Mouse (Mus musculus) heart, postnatal 0 days (tissue): ENCODE measurements around the gene Zcchc4. TPM values are rescaled to one million over a fixed set of nuclear protein-coding genes. Genes with fewer than 3 reads are reported as not detected.

Source experiments
- ATAC-seq: fragments of 200-750 bp; cut with Nextera tagmentation; 2 replicates; pipeline ENCODE4 v1.8.0; 2017; ENCODE audit warnings: low read depth, moderate number of reproducible peaks, moderate library complexity; ENCODE audit not compliant: insufficient read depth
- DNase-seq: peaks from one replicate; pipeline ENCODE4 v3.0.0-alpha.2; 2016; ENCODE audit warnings: low spot score
- H3K27ac ChIP-seq: fragments of 300-500 bp; sonication (generic); 2 replicates; pipeline ENCODE4 v1.5.1; 2014; ENCODE audit warnings: low read depth, mild to moderate bottlenecking
- H3K27me3 ChIP-seq: fragments of 300-500 bp; sonication (generic); 2 replicates; pipeline ENCODE4 v1.6.1; 2014; ENCODE audit warnings: low read length, mixed read lengths; ENCODE audit not compliant: control insufficient read depth, insufficient read depth
- H3K36me3 ChIP-seq: fragments of 300-500 bp; sonication (generic); replicated peaks from 2 replicates; pipeline ENCODE4 v1.6.1; 2014; ENCODE audit warnings: low read length, mixed read lengths; ENCODE audit not compliant: control insufficient read depth, insufficient read depth
- H3K4me1 ChIP-seq: fragments of 300-500 bp; sonication (generic); 2 replicates; pipeline ENCODE4 v1.6.1; 2014; ENCODE audit warnings: antibody characterized with exemption; ENCODE audit not compliant: control insufficient read depth, insufficient read depth
- H3K4me2 ChIP-seq: fragments of 300-500 bp; sonication (generic); 2 replicates; pipeline ENCODE4 v1.6.1; 2014; ENCODE audit warnings: low read depth, mild to moderate bottlenecking, low read length, moderate library complexity
- H3K4me3 ChIP-seq: fragments of 300-500 bp; sonication (generic); 2 replicates; pipeline ENCODE4 v1.5.1; 2014; ENCODE audit warnings: low read depth, low read length
- H3K9ac ChIP-seq: fragments of 300-500 bp; sonication (generic); replicated peaks from 2 replicates; pipeline ENCODE4 v1.6.1; 2014; ENCODE audit warnings: low read depth, low read length, mixed read lengths
- H3K9me3 ChIP-seq: fragments of 300-500 bp; sonication (generic); replicated peaks from 2 replicates; pipeline ENCODE4 v1.6.1; 2016; ENCODE audit warnings: low read length; ENCODE audit not compliant: control insufficient read depth
- CTCF ChIP-seq: IDR thresholded peaks from 2 replicates; pipeline ENCODE4 v1.5.1; 2016; ENCODE audit warnings: antibody characterized with exemption, control low read depth, low read depth
- EP300 ChIP-seq: IDR thresholded peaks from 2 replicates; pipeline ENCODE4 v1.6.1; 2016; ENCODE audit warnings: antibody characterized with exemption, low read depth
- WGBS: fragments of 180-500 bp; shearing (Covaris S2); extraction: QIAGEN DNeasy Blood & Tissue Kit; methylation state at CpG from one replicate; pipeline ENCODE4 v1.1.7; 2014; 5-methylcytosine and 5-hydroxymethylcytosine counted together
- polyA plus RNA-seq: library from polyadenylated mRNA; unstranded; fragments of >200 nt; fragmentation: Nextera tagmentation; extraction: Ambion mirVana; gene quantifications from 2 replicates; pipeline ENCODE4 v1.2.1, GENCODE M21; 2015
- total RNA-seq: library from RNA; depleted of rRNA; stranded (reverse); fragments of >200 nt; gene quantifications from 2 replicates; pipeline ENCODE4 v1.2.3, GENCODE M21; 2014; ENCODE audit warnings: low replicate concordance

Zcchc4 gene
- total and polyA plus RNA-seq, 2 experiments from 2014 or later: 7.4 to 7.8 TPM

DNA sequence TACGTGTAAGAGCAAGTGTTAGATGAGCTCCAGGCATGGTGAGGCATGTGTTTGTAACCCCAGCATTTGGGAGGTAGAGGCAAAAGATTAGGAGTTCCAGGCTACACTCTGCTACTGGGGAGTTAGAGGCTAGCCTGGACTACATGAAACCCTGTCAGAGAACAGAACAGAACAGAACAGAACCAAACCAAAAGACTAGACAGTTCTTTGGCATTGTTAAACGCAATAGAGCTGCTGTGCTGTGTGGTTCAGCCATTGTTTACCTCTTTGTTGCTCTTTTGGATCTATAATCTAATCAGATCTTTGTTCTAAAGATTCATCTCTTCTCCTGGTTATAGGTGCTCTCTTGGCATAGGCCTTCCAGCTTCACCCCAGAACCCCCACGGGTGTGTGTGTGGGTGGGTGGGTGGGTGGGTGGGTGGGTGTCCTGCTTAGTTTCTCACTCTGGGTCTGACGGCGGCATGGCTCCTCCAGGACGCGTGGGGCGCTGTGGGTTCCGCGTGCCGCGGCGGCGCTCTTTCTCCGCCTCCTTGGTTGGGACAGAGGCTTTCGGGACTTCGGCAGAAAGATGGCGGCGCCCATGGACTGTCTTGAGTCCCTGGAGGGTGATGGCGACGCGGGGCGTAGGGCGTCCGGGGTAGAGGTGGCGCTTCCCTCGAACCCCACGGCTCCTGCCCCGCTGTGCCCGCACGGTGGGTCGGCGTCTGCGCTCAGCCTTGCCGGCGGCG lies 7.5 kb downstream of the Zcchc4 start:
- no peaks in the 10 kb centered on the region for H3K9me3 ChIP-seq
- H3K4me2 ChIP-seq: peak overlapping the region; percentile 69
- peak; percentile 84 for DNase-seq
- TF ChIP-seq CTCF: peak; percentile 68
- peak; percentile 44; the same call in 1 of the 2 replicates for TF ChIP-seq EP300
- ATAC-seq: peak; percentile 94
- no peaks in the 10 kb centered on the region for H3K27me3 ChIP-seq
- peak overlapping the region; percentile 98 for H3K4me3 ChIP-seq
- peaks cover 21% of the 10 kb centered on the region; the same call in 1 of the 2 replicates for H3K36me3 ChIP-seq
- WGBS: 5% methylated on average over 37 of the region's 37 CpGs
- H3K27ac ChIP-seq: peak overlapping the region; percentile 89
- peak overlapping the region; percentile 81 for H3K9ac ChIP-seq
- H3K4me1 ChIP-seq: peaks cover 6% of the 10 kb centered on the region; the same call in 1 of the 2 replicates

DNA sequence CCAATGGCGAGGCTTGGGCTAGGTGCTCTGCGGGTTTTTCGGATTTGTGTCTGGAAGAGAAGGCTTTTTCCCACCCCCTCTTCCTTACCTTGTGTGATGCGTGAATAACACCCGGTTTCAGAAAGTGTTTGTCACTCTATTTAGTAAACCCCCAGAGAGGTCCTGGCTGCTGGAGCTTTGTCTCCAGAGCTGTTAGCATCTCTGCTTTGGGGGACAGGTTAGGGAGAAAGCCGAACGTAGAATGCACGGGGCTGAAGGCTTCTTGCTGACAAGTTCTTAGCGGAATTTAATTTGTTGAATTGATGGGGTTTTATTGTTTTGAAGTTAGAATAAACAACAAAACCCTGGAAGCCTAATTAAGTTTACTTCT lies 8.0 kb downstream of the Zcchc4 start:
- ATAC-seq: peak; percentile 50
- 1% methylated on average over 9 of the region's 9 CpGs for WGBS
- Histone ChIP-seq H3K27ac (peak overlapping the region; percentile 89), H3K9me3 (no peaks in the 10 kb centered on the region), H3K9ac (peak overlapping the region; percentile 81), H3K36me3 (peaks cover 26% of the 10 kb centered on the region; the same call in 1 of the 2 replicates), H3K27me3 (no peaks in the 10 kb centered on the region), H3K4me1 (peaks cover 6% of the 10 kb centered on the region; the same call in 1 of the 2 replicates), H3K4me3 (peak overlapping the region; percentile 98), H3K4me2 (peak overlapping the region; percentile 69)
- peak; percentile 7 for DNase-seq
- TF ChIP-seq EP300 (no peak), CTCF (no peak)

DNA sequence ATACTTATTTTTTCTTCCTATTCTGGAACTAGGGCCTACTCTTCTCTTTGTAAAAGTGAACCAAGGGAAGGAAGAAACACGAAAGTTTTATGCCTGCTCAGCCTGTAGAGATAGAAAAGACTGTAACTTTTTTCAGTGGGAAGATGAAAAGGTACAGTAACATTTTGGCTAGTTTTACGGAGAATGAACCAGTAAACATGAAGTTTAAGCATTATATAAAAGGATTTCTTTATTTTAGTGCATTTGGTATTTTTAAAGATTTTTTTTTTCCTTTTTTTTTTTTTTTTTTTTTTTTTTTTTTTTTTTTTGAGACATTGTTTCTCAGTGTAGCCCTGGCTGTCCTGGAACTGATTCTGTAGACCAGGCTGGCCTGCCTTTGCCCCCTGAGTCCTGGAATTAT lies 8.7 kb downstream of the Zcchc4 start:
- no peak for TF ChIP-seq EP300
- TF ChIP-seq CTCF: no peak
- ATAC-seq: no peak
- no peak overlapping the region for H3K4me3 ChIP-seq

DNA sequence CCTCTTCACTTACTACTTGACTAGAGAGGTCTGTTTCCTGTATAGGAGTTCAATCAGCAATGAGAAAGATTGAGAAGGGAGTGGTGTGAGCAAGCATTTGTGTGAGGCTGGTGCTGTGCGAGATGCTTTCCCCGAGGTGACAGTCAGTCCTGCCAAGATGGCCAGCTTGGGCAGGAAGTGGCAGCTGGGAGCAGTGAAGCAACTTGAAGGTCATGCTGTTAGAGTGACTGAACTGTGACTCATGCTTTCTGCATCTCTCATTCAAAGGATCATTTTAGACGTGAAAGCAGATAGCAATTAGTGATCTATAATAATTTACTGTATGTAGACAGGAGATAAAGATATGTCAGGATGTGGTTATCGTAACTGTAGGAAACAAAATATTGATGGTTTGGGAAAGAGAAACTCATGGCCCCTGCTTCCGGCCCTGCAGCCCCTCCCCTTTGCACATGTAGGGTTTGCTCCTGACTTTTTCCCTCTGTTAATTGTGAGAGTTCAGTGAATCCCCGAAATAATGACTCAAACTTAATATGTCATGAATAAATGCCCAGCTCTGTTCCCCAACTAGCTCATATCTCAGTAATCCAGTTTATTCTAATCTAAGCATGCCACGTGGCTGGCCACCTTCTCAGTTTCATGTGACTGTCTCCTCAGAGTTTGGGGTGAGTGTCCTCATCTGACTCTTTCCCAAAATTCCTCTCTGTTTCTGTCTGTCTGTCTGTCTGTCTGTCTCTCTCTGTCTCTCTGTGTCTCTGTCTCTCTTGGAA lies 11.5 kb downstream of the Zcchc4 start:
- Histone ChIP-seq H3K4me2 (no peak overlapping the region), H3K36me3 (peaks cover 32% of the 10 kb centered on the region), H3K9ac (no peak overlapping the region), H3K4me3 (no peak overlapping the region), H3K27me3 (no peaks in the 10 kb centered on the region), H3K27ac (no peak overlapping the region), H3K4me1 (peaks cover 6% of the 10 kb centered on the region; the same call in 1 of the 2 replicates), H3K9me3 (no peaks in the 10 kb centered on the region)
- no peak for ATAC-seq
- TF ChIP-seq CTCF (no peak), EP300 (no peak)
- no peak for DNase-seq
- 68% methylated on average over 7 of the region's 7 CpGs for WGBS

More for the DNA sequence above, 8.7 kb downstream of the Zcchc4 start:
- 76% methylated on average over 2 of the region's 2 CpGs for WGBS
- Histone ChIP-seq H3K36me3 (peaks cover 32% of the 10 kb centered on the region; the same call in 1 of the 2 replicates), H3K27ac (no peak overlapping the region), H3K9ac (no peak overlapping the region), H3K27me3 (no peaks in the 10 kb centered on the region), H3K4me2 (peak overlapping the region; percentile 69; the same call in 1 of the 2 replicates), H3K9me3 (no peaks in the 10 kb centered on the region), H3K4me1 (peaks cover 6% of the 10 kb centered on the region; the same call in 1 of the 2 replicates)
- no peak for DNase-seq

DNA sequence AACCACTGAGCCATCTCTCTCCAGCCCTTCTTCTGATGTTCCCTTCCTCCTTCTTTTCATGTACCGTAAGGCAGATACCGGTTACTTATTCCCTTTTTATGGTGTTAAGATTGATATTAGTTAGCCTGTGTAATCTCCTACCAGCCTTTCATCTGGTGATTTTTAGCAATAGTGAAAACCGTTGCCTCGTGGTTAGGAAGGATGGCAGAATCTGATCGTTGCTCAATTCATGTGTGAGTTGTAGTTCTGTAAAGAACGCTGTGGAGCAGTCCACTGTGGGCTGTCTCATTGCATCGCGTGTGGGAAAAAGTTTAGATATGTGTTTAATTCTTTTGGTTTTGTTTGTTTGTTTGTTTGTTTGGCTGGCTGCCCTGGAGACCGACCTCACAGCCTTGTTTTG lies 18.0 kb downstream of the Zcchc4 start:
- no peaks in the 10 kb centered on the region for H3K9me3 ChIP-seq
- no peak overlapping the region for H3K4me3 ChIP-seq
- no peaks in the 10 kb centered on the region for H3K4me1 ChIP-seq
- H3K27ac ChIP-seq: no peak overlapping the region
- no peak overlapping the region for H3K9ac ChIP-seq
- H3K36me3 ChIP-seq: peaks cover 31% of the 10 kb centered on the region
- DNase-seq (no peak), ATAC-seq (no peak)
- no peak overlapping the region for H3K4me2 ChIP-seq
- WGBS: 90% methylated on average over 9 of the region's 9 CpGs
- TF ChIP-seq CTCF (no peak), EP300 (no peak)
- H3K27me3 ChIP-seq: no peaks in the 10 kb centered on the region
